Mouse (Mus musculus): ENCODE data around the gene Trim3. TPM values are rescaled to one million over a fixed set of nuclear protein-coding genes. Genes with fewer than 3 reads are reported as not detected.

Trim3 gene
- polyA plus RNA-seq, 1 experiment from 2014 or later = 51.2 TPM

GRCm38 (mm10) chr7:105569512-105570496 is 63.6 kb downstream of the Trim3 start:
- H3K27me3 ChIP-seq = no peaks in the 10 kb centered on the region
- peaks cover 57% of the 10 kb centered on the region for H3K36me3 ChIP-seq (replicated peaks)
- H3K4me2 ChIP-seq = peak overlapping the region; percentile 47
- H3K9me3 ChIP-seq = no peaks in the 10 kb centered on the region
- H3K4me1 ChIP-seq = peaks cover 35% of the 10 kb centered on the region
- peak overlapping the region; percentile 89 for H3K27ac ChIP-seq
- ATAC-seq (ENCODE audit: low FRiP score) = peak; percentile 30
- WGBS = 8% methylated on average over 12 of the region's 12 CpGs
- H3K9ac ChIP-seq = peak overlapping the region; percentile 36; the same call in 1 of the 2 replicates
- peak overlapping the region; percentile 15 for H3K4me3 ChIP-seq (replicated peaks)

GRCm38 (mm10) chr7:105568988-105569471 is 64.3 kb downstream of the Trim3 start:
- Histone ChIP-seq H3K4me2 (peak overlapping the region; percentile 47), H3K9me3 (no peaks in the 10 kb centered on the region), H3K4me3 (replicated peaks) (peak overlapping the region; percentile 15), H3K36me3 (replicated peaks) (peaks cover 57% of the 10 kb centered on the region), H3K27ac (peak overlapping the region; percentile 89), H3K27me3 (no peaks in the 10 kb centered on the region), H3K4me1 (peaks cover 32% of the 10 kb centered on the region), H3K9ac (peak overlapping the region; percentile 40)
- peak; percentile 92 for ATAC-seq (ENCODE audit: low FRiP score)
- WGBS = 1% methylated on average over 6 of the region's 6 CpGs

- H3K36me3 ChIP-seq (replicated peaks) = peaks cover 57% of the 10 kb centered on the region
- H3K27me3 ChIP-seq = no peaks in the 10 kb centered on the region
- ATAC-seq (ENCODE audit: low FRiP score) = peak; percentile 67
- no peaks in the 10 kb centered on the region for H3K9me3 ChIP-seq
- peaks cover 32% of the 10 kb centered on the region for H3K4me1 ChIP-seq
- peak overlapping the region; percentile 47 for H3K4me2 ChIP-seq
- peak overlapping the region; percentile 89 for H3K27ac ChIP-seq
- 13% methylated on average over 7 of the region's 7 CpGs for WGBS
- H3K9ac ChIP-seq = peak overlapping the region; percentile 40; the same call in 1 of the 2 replicates
- H3K4me3 ChIP-seq (replicated peaks) = peak overlapping the region; percentile 15
These were observed 64.8 kb downstream of the Trim3 start for GRCm38 (mm10) chr7:105568583-105568982.

GRCm38 (mm10) chr7:105565071-105565836 is 68.1 kb downstream of the Trim3 start:
- no peak overlapping the region for H3K27ac ChIP-seq
- H3K4me2 ChIP-seq = no peak overlapping the region
- H3K9ac ChIP-seq = no peak overlapping the region
- peaks cover 22% of the 10 kb centered on the region for H3K4me1 ChIP-seq
- H3K36me3 ChIP-seq (replicated peaks) = peaks cover 60% of the 10 kb centered on the region
- H3K9me3 ChIP-seq = no peaks in the 10 kb centered on the region
- 87% methylated on average over 17 of the region's 17 CpGs for WGBS
- ATAC-seq (ENCODE audit: low FRiP score) = no peak
- H3K4me3 ChIP-seq (replicated peaks) = no peak overlapping the region
- H3K27me3 ChIP-seq = no peaks in the 10 kb centered on the region

GRCm38 (mm10) chr7:105563367-105563766 is 70.0 kb downstream of the Trim3 start:
- ATAC-seq (ENCODE audit: low FRiP score) = no peak
- H3K4me2 ChIP-seq = no peak overlapping the region
- no peaks in the 10 kb centered on the region for H3K27me3 ChIP-seq
- peaks cover 79% of the 10 kb centered on the region for H3K36me3 ChIP-seq (replicated peaks)
- H3K4me3 ChIP-seq (replicated peaks) = no peak overlapping the region
- no peaks in the 10 kb centered on the region for H3K9me3 ChIP-seq
- H3K9ac ChIP-seq = no peak overlapping the region
- 85% methylated on average over 3 of the region's 3 CpGs for WGBS
- H3K27ac ChIP-seq = no peak overlapping the region
- peaks cover 3% of the 10 kb centered on the region for H3K4me1 ChIP-seq

- no peak for ATAC-seq (ENCODE audit: low FRiP score)
- Histone ChIP-seq H3K36me3 (replicated peaks) (peaks cover 83% of the 10 kb centered on the region), H3K9ac (no peak overlapping the region), H3K4me2 (no peak overlapping the region), H3K4me1 (no peaks in the 10 kb centered on the region), H3K27ac (no peak overlapping the region), H3K9me3 (no peaks in the 10 kb centered on the region), H3K27me3 (no peaks in the 10 kb centered on the region), H3K4me3 (replicated peaks) (no peak overlapping the region)
- WGBS = 92% methylated on average over 3 of the region's 3 CpGs
These were observed 71.1 kb downstream of the Trim3 start for GRCm38 (mm10) chr7:105562317-105562716.

- Histone ChIP-seq H3K4me1 (peaks cover 17% of the 10 kb centered on the region), H3K9me3 (no peaks in the 10 kb centered on the region), H3K27ac (no peak overlapping the region), H3K36me3 (replicated peaks) (peaks cover 53% of the 10 kb centered on the region), H3K4me2 (no peak overlapping the region), H3K9ac (no peak overlapping the region), H3K4me3 (replicated peaks) (no peak overlapping the region), H3K27me3 (no peaks in the 10 kb centered on the region)
- 97% methylated on average over 9 of the region's 9 CpGs for WGBS
- ATAC-seq (ENCODE audit: low FRiP score) = no peak
These were observed 74.4 kb downstream of the Trim3 start for GRCm38 (mm10) chr7:105559016-105559415.

GRCm38 (mm10) chr7:105557671-105558070 is 75.7 kb downstream of the Trim3 start:
- no peaks in the 10 kb centered on the region for H3K9me3 ChIP-seq
- no peak overlapping the region for H3K4me2 ChIP-seq
- peaks cover 20% of the 10 kb centered on the region for H3K4me1 ChIP-seq
- H3K36me3 ChIP-seq (replicated peaks) = peaks cover 42% of the 10 kb centered on the region
- 82% methylated on average over 11 of the region's 11 CpGs for WGBS
- H3K9ac ChIP-seq = no peak overlapping the region
- no peak overlapping the region for H3K27ac ChIP-seq
- no peak for ATAC-seq (ENCODE audit: low FRiP score)
- H3K4me3 ChIP-seq (replicated peaks) = no peak overlapping the region
- H3K27me3 ChIP-seq = no peaks in the 10 kb centered on the region

GRCm38 (mm10) chr7:105556406-105556805 is 77.0 kb downstream of the Trim3 start:
- 86% methylated on average over 8 of the region's 8 CpGs for WGBS
- H3K27ac ChIP-seq = no peak overlapping the region
- H3K4me3 ChIP-seq (replicated peaks) = no peak overlapping the region
- H3K4me2 ChIP-seq = no peak overlapping the region
- H3K4me1 ChIP-seq = peaks cover 20% of the 10 kb centered on the region
- H3K9ac ChIP-seq = no peak overlapping the region
- H3K27me3 ChIP-seq = no peaks in the 10 kb centered on the region
- H3K36me3 ChIP-seq (replicated peaks) = peaks cover 32% of the 10 kb centered on the region
- no peaks in the 10 kb centered on the region for H3K9me3 ChIP-seq
- no peak for ATAC-seq (ENCODE audit: low FRiP score)

GRCm38 (mm10) chr7:105555571-105555970 is 77.8 kb downstream of the Trim3 start:
- Histone ChIP-seq H3K4me1 (peaks cover 20% of the 10 kb centered on the region), H3K4me3 (replicated peaks) (no peak overlapping the region), H3K36me3 (replicated peaks) (peaks cover 32% of the 10 kb centered on the region), H3K4me2 (no peak overlapping the region), H3K9ac (no peak overlapping the region), H3K27ac (no peak overlapping the region), H3K27me3 (no peaks in the 10 kb centered on the region), H3K9me3 (no peaks in the 10 kb centered on the region)
- WGBS = 92% methylated on average over 10 of the region's 10 CpGs
- ATAC-seq (ENCODE audit: low FRiP score) = no peak

Data from forebrain, embryonic 12.5 days (tissue).